Mouse (Mus musculus): Measurements from ENCODE around the gene Tectb. TPM values are rescaled to one million over a fixed set of nuclear protein-coding genes. Genes with fewer than 3 reads are reported as not detected.
"Not testable (repeated sequence)": the region's sequence is repeated elsewhere in the genome, so short reads cannot be mapped to it uniquely, and the experiment has no call there.

Tectb gene
- polyA plus RNA-seq, 1 experiment: not detected

- WGBS: 76% methylated on average over 6 of the region's 6 CpGs
- no peaks in the 10 kb centered on the region for H3K27me3 ChIP-seq (ENCODE audit: control insufficient read depth, insufficient read depth, low read length)
- H3K36me3 ChIP-seq (ENCODE audit: control insufficient read depth, insufficient read depth, low read length): no peaks in the 10 kb centered on the region
- TF ChIP-seq CTCF (IDR thresholded peaks at IDR 0.05; ENCODE audit: extremely low read depth, insufficient read length, insufficient replicate concordance, low read depth, low read length) (no peak), POLR2A (IDR thresholded peaks at IDR 0.05; ENCODE audit: low read depth, low read length) (no peak)
- H3K4me1 ChIP-seq (ENCODE audit: control insufficient read depth, insufficient read depth, insufficient read length, low read length): peaks cover 9% of the 10 kb centered on the region; the same call in 1 of the 2 replicates
- H3K4me3 ChIP-seq (ENCODE audit: low read depth, low read length): no peak overlapping the region
- no peak overlapping the region for H3K27ac ChIP-seq (ENCODE audit: insufficient read depth, low read depth, low read length)
These were observed 30.9 kb upstream of the Tectb start for GRCm38 (mm10) chr19:55149646-55150045.

DNA sequence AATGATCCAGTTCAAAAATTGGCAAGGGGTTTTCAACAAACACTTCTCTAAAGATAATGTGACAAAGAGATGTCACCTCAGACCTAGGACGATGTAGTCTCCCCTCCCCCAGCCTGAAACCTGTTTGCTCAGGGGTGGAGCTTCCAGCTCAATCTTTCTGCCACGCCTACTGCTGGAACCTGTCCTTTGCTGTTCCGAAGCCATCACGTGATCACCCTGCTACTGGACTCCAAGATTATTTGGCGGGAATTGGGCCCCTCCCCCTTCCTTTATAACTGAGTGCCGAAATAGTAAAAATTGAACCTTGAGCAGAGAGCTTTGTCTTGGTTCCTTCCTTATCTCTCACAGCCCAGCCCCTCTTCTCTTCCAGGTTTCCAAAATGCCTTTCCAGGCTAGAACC is 28.3 kb upstream of the Tectb start:
- not testable (repeated sequence) for H3K36me3 ChIP-seq (ENCODE audit: control insufficient read depth, insufficient read depth, low read length); H3K4me3 ChIP-seq (ENCODE audit: low read depth, low read length); H3K27ac ChIP-seq (ENCODE audit: insufficient read depth, low read depth, low read length); H3K27me3 ChIP-seq (ENCODE audit: control insufficient read depth, insufficient read depth, low read length); H3K4me1 ChIP-seq (ENCODE audit: control insufficient read depth, insufficient read depth, insufficient read length, low read length)
- WGBS: 20% methylated on average over 6 of the region's 6 CpGs

GRCm38 (mm10) chr19:55152983-55153382 is 27.6 kb upstream of the Tectb start:
- Histone ChIP-seq H3K27ac (ENCODE audit: insufficient read depth, low read depth, low read length) (no peak overlapping the region), H3K4me1 (ENCODE audit: control insufficient read depth, insufficient read depth, insufficient read length, low read length) (peaks cover 7% of the 10 kb centered on the region; the same call in 1 of the 2 replicates), H3K36me3 (ENCODE audit: control insufficient read depth, insufficient read depth, low read length) (no peaks in the 10 kb centered on the region), H3K27me3 (ENCODE audit: control insufficient read depth, insufficient read depth, low read length) (no peaks in the 10 kb centered on the region), H3K4me3 (ENCODE audit: low read depth, low read length) (no peak overlapping the region)
- WGBS: 80% methylated on average over 6 of the region's 6 CpGs
- TF ChIP-seq POLR2A (IDR thresholded peaks at IDR 0.05; ENCODE audit: low read depth, low read length) (no peak), CTCF (IDR thresholded peaks at IDR 0.05; ENCODE audit: extremely low read depth, insufficient read length, insufficient replicate concordance, low read depth, low read length) (no peak)

DNA sequence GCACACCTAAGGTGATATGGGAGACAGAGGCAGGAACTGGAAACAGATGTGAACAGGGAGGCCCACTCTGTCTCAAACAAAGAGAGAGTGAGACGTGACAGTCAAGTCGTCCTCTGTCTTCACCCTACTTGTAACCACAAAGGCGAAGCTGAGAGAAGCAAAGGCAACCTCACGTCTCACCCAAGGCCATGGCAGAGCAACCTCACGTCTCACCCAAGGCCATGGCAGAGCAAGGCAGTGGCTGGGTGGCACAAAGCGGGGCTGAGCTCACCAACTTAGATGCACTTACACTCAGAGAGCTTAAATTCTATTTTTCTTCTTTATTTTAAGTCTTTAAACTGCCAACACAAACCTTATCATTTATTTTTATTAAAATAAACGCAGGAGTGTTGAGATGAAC is 23.5 kb upstream of the Tectb start:
- 88% methylated on average over 7 of the region's 7 CpGs for WGBS
- no peak overlapping the region for H3K4me3 ChIP-seq (ENCODE audit: low read depth, low read length)
- H3K27ac ChIP-seq (ENCODE audit: insufficient read depth, low read depth, low read length): no peak overlapping the region
- H3K27me3 ChIP-seq (ENCODE audit: control insufficient read depth, insufficient read depth, low read length): no peaks in the 10 kb centered on the region
- TF ChIP-seq CTCF (IDR thresholded peaks at IDR 0.05; ENCODE audit: extremely low read depth, insufficient read length, insufficient replicate concordance, low read depth, low read length) (no peak), POLR2A (IDR thresholded peaks at IDR 0.05; ENCODE audit: low read depth, low read length) (no peak)
- no peaks in the 10 kb centered on the region for H3K36me3 ChIP-seq (ENCODE audit: control insufficient read depth, insufficient read depth, low read length)
- no peaks in the 10 kb centered on the region for H3K4me1 ChIP-seq (ENCODE audit: control insufficient read depth, insufficient read depth, insufficient read length, low read length)

GRCm38 (mm10) chr19:55158606-55159005 is 21.9 kb upstream of the Tectb start:
- Histone ChIP-seq H3K27ac (ENCODE audit: insufficient read depth, low read depth, low read length) (no peak overlapping the region), H3K4me1 (ENCODE audit: control insufficient read depth, insufficient read depth, insufficient read length, low read length) (no peaks in the 10 kb centered on the region; the same call in 1 of the 2 replicates), H3K36me3 (ENCODE audit: control insufficient read depth, insufficient read depth, low read length) (no peaks in the 10 kb centered on the region), H3K4me3 (ENCODE audit: low read depth, low read length) (no peak overlapping the region), H3K27me3 (ENCODE audit: control insufficient read depth, insufficient read depth, low read length) (no peaks in the 10 kb centered on the region)
- WGBS: 85% methylated on average over 8 of the region's 8 CpGs
- TF ChIP-seq CTCF (IDR thresholded peaks at IDR 0.05; ENCODE audit: extremely low read depth, insufficient read length, insufficient replicate concordance, low read depth, low read length): no peak
- no peak for TF ChIP-seq POLR2A (IDR thresholded peaks at IDR 0.05; ENCODE audit: low read depth, low read length)

DNA sequence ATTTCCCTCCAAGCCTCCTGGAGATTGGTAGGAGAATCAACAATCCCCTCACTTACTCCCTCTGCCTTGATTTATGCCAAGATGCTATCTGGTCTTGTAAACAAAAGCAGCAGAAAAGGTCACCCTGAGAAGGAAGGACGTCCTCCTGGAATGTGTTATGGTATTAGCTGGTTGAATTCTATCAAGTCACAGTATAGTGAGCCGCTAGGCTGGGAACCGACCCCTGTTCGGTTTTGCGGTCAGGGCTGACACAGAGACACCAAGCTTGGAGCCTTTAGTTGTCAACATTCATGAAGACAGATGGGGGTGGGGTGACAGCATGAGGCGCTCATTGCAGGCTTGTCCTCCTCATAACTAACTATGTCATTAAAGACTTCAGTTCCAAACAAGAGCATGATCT is 20.7 kb upstream of the Tectb start:
- no peak overlapping the region for H3K4me3 ChIP-seq (ENCODE audit: low read depth, low read length)
- H3K4me1 ChIP-seq (ENCODE audit: control insufficient read depth, insufficient read depth, insufficient read length, low read length): no peaks in the 10 kb centered on the region; the same call in 1 of the 2 replicates
- no peaks in the 10 kb centered on the region for H3K27me3 ChIP-seq (ENCODE audit: control insufficient read depth, insufficient read depth, low read length)
- 76% methylated on average over 6 of the region's 6 CpGs for WGBS
- H3K27ac ChIP-seq (ENCODE audit: insufficient read depth, low read depth, low read length): no peak overlapping the region
- no peaks in the 10 kb centered on the region for H3K36me3 ChIP-seq (ENCODE audit: control insufficient read depth, insufficient read depth, low read length)
- TF ChIP-seq POLR2A (IDR thresholded peaks at IDR 0.05; ENCODE audit: low read depth, low read length) (no peak), CTCF (IDR thresholded peaks at IDR 0.05; ENCODE audit: extremely low read depth, insufficient read length, insufficient replicate concordance, low read depth, low read length) (no peak)

DNA sequence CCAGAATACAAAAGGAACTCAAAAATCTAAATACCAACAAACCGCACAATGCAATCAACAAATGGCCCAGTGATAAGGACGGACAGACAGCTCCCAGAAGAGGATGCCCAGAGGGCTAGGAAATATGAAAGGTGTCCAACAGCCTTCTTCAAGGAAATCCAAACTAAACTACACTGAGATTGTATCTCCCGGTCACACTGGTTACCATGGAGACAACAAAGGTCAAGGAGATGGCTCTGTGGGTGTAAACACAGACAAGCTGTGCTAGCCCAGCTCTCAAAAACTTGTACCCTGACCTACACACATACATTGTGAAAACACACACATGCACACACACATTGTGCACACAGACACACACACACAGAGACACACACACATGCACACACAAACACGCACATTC is 18.3 kb upstream of the Tectb start:
- Histone ChIP-seq H3K4me1 (ENCODE audit: control insufficient read depth, insufficient read depth, insufficient read length, low read length) (peaks cover 7% of the 10 kb centered on the region; the same call in 1 of the 2 replicates), H3K27ac (ENCODE audit: insufficient read depth, low read depth, low read length) (no peak overlapping the region), H3K36me3 (ENCODE audit: control insufficient read depth, insufficient read depth, low read length) (no peaks in the 10 kb centered on the region), H3K27me3 (ENCODE audit: control insufficient read depth, insufficient read depth, low read length) (no peaks in the 10 kb centered on the region), H3K4me3 (ENCODE audit: low read depth, low read length) (no peak overlapping the region)
- 69% methylated on average over 4 of the region's 4 CpGs for WGBS
- no peak for TF ChIP-seq POLR2A (IDR thresholded peaks at IDR 0.05; ENCODE audit: low read depth, low read length)
- no peak for TF ChIP-seq CTCF (IDR thresholded peaks at IDR 0.05; ENCODE audit: extremely low read depth, insufficient read length, insufficient replicate concordance, low read depth, low read length)

DNA sequence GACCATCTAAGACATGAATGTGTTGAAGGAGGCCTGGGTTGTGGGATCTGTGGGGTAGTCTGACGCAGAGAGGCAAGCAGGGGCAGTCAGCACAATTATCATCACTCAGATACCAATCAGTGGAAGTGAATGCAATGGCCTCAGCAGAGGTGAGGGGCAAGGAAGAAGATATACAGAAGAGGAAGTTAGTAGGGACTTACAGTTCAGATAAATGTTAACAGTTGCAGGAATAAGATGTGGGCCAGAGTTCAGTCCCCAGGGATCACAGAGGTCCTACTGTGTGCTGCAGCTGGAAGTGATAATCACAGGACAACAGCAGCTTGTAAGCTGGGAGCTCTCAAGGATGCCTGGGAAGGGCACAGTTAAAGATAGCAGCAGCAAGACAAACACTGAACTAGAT is 16.4 kb upstream of the Tectb start:
- WGBS: 90% methylated on average over 1 of the region's 1 CpGs
- Histone ChIP-seq H3K27me3 (ENCODE audit: control insufficient read depth, insufficient read depth, low read length) (no peaks in the 10 kb centered on the region), H3K4me1 (ENCODE audit: control insufficient read depth, insufficient read depth, insufficient read length, low read length) (peaks cover 7% of the 10 kb centered on the region; the same call in 1 of the 2 replicates), H3K27ac (ENCODE audit: insufficient read depth, low read depth, low read length) (no peak overlapping the region), H3K4me3 (ENCODE audit: low read depth, low read length) (no peak overlapping the region), H3K36me3 (ENCODE audit: control insufficient read depth, insufficient read depth, low read length) (no peaks in the 10 kb centered on the region)
- no peak for TF ChIP-seq POLR2A (IDR thresholded peaks at IDR 0.05; ENCODE audit: low read depth, low read length)
- no peak for TF ChIP-seq CTCF (IDR thresholded peaks at IDR 0.05; ENCODE audit: extremely low read depth, insufficient read length, insufficient replicate concordance, low read depth, low read length)

Data from small intestine, adult 2 months (tissue).